Mouse (Mus musculus): ENCODE results near the gene Fmnl2. TPM values are rescaled to one million over a fixed set of nuclear protein-coding genes. Genes with fewer than 3 reads are reported as not detected.

Gene Fmnl2
- total RNA-seq, 1 experiment = 13.6 TPM

DNA sequence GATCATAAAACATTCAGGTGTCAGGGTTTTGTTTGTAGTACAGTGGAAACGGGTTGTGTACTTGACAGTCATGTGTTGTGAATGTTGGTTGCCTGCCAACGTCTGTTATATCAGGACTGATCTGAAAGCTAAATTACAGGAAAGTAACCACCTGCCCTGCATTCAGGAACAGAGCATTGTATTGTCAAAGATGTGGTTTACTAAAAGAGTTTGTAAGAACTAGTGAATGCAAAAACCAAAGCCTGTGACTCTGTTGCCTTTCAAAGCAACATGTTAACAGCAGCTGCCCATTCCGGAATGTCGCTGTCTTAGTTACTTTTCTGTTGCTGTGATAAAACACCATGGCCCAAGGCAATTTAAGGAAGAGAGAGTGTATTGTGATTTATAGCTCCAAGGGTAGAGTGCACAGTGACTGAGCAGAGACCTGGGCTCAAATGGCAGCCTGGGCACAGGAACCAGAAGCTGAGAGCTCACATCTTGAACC lies 121.7 kb downstream of the Fmnl2 start:
- H3K9ac ChIP-seq (ENCODE audit: insufficient read depth, low read depth, low read length, poor library complexity, severe bottlenecking) = no peak overlapping the region
- no peak for TF ChIP-seq CHD2 (IDR thresholded peaks at IDR 0.05; ENCODE audit: low read depth, low read length)
- no peak for TF ChIP-seq HCFC1 (IDR thresholded peaks at IDR 0.05; ENCODE audit: borderline replicate concordance, insufficient read depth, low read length)
- TF ChIP-seq MAFK (IDR thresholded peaks at IDR 0.05; ENCODE audit: insufficient read depth, low read depth, low read length) = no peak
- no peak for TF ChIP-seq ZC3H11A (IDR thresholded peaks at IDR 0.05; ENCODE audit: borderline replicate concordance, low read depth, low read length)
- TF ChIP-seq ZNF384 (IDR thresholded peaks at IDR 0.05; ENCODE audit: low read depth, low read length) = no peak
- no peak overlapping the region for H3K4me3 ChIP-seq (ENCODE audit: insufficient read depth in 1 of 2, low read depth in 1 of 2, low read length in 2 of 2, poor library complexity in 1 of 2, severe bottlenecking in 1 of 2)
- no peaks in the 10 kb centered on the region for H3K36me3 ChIP-seq (ENCODE audit: control insufficient read depth, insufficient read depth, low read length, poor library complexity, severe bottlenecking)
- DNase-seq (ENCODE audit: low read depth, low spot score) = no peak
- no peaks in the 10 kb centered on the region for H3K4me1 ChIP-seq (ENCODE audit: control insufficient read depth in 2 of 2, insufficient read depth in 2 of 2, low read length in 2 of 2, poor library complexity in 1 of 2)
- no peaks in the 10 kb centered on the region for H3K9me3 ChIP-seq (ENCODE audit: control insufficient read depth, insufficient read depth, low read depth, low read length)
- no peak overlapping the region for H3K27ac ChIP-seq (ENCODE audit: insufficient read depth, low read depth, low read length, poor library complexity, severe bottlenecking)
- in situ Hi-C loops (cut with MboI; ENCODE audit: low sequenced_read_pairs in 2 of 2, unreplicated experiment in 2 of 2) = no loop called here

DNA sequence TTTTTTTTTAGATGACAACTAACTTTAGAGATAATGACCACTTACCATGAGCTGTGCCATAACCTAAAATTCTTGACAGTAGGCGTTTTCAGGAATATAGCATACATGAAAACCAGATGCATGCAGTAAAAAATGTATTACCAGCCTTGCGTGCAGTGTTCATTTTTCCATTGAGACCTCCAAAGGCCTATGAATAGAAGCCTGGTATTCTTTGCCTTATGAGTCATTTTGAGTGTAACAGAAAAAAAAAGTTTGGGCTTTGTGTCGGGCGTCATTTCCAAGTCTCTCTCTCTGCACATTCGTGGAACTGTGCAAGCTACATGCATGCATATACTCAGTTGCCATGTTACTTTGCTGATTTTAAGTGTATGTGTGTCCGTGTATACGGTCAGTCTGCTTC lies 123.5 kb downstream of the Fmnl2 start:
- Histone ChIP-seq H3K9me3 (ENCODE audit: control insufficient read depth, insufficient read depth, low read depth, low read length) (no peaks in the 10 kb centered on the region), H3K36me3 (ENCODE audit: control insufficient read depth, insufficient read depth, low read length, poor library complexity, severe bottlenecking) (no peaks in the 10 kb centered on the region), H3K9ac (ENCODE audit: insufficient read depth, low read depth, low read length, poor library complexity, severe bottlenecking) (no peak overlapping the region), H3K27ac (ENCODE audit: insufficient read depth, low read depth, low read length, poor library complexity, severe bottlenecking) (no peak overlapping the region), H3K4me3 (ENCODE audit: insufficient read depth in 1 of 2, low read depth in 1 of 2, low read length in 2 of 2, poor library complexity in 1 of 2, severe bottlenecking in 1 of 2) (no peak overlapping the region), H3K4me1 (ENCODE audit: control insufficient read depth in 2 of 2, insufficient read depth in 2 of 2, low read length in 2 of 2, poor library complexity in 1 of 2) (0 out of 4 replicates have a peak, but pooled peaks cover 0 to 2% of the 10 kb centered on the region in 2 experiments)
- no peak for TF ChIP-seq ZNF384 (IDR thresholded peaks at IDR 0.05; ENCODE audit: low read depth, low read length)
- no peak for TF ChIP-seq CHD2 (IDR thresholded peaks at IDR 0.05; ENCODE audit: low read depth, low read length)
- TF ChIP-seq HCFC1 (IDR thresholded peaks at IDR 0.05; ENCODE audit: borderline replicate concordance, insufficient read depth, low read length) = no peak
- TF ChIP-seq MAFK (IDR thresholded peaks at IDR 0.05; ENCODE audit: insufficient read depth, low read depth, low read length) = no peak
- no peak for TF ChIP-seq ZC3H11A (IDR thresholded peaks at IDR 0.05; ENCODE audit: borderline replicate concordance, low read depth, low read length)
- no peak for DNase-seq (ENCODE audit: low read depth, low spot score)
- in situ Hi-C loops (cut with MboI; ENCODE audit: low sequenced_read_pairs in 2 of 2, unreplicated experiment in 2 of 2) = no loop called here

DNA sequence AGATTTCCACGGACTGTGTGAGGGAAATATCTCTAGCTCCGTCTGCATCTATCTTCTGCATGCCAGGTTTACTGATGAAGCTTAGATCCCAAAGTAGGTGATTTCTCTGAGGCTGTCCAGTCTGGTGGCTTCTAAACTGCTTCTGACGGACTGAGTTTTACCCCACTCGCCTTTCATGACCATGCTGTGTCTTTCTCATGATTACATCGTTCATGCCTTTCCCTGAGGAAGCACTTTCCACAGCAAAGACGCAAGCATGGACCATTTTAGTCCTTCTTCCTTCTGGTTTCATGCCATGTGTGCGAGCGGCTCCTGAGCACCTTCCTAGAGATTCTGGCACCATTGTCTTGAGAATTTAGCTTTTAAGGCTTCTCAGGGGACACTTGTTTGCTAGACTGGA lies 123.9 kb downstream of the Fmnl2 start:
- TF ChIP-seq HCFC1 (IDR thresholded peaks at IDR 0.05; ENCODE audit: borderline replicate concordance, insufficient read depth, low read length) (no peak), ZC3H11A (IDR thresholded peaks at IDR 0.05; ENCODE audit: borderline replicate concordance, low read depth, low read length) (no peak), CHD2 (IDR thresholded peaks at IDR 0.05; ENCODE audit: low read depth, low read length) (no peak), MAFK (IDR thresholded peaks at IDR 0.05; ENCODE audit: insufficient read depth, low read depth, low read length) (no peak)
- in situ Hi-C loops (cut with MboI; ENCODE audit: low sequenced_read_pairs in 2 of 2, unreplicated experiment in 2 of 2) = no loop called here
- H3K4me3 ChIP-seq (ENCODE audit: insufficient read depth in 1 of 2, low read depth in 1 of 2, low read length in 2 of 2, poor library complexity in 1 of 2, severe bottlenecking in 1 of 2) = no peak overlapping the region

GRCm38 (mm10) chr2:52982502-52982901 lies 124.8 kb downstream of the Fmnl2 start:
- in situ Hi-C loops (cut with MboI; ENCODE audit: low sequenced_read_pairs in 2 of 2, unreplicated experiment in 2 of 2) = no loop called here
- 0 out of 4 replicates have a peak, but pooled peaks cover 2 to 3% of the 10 kb centered on the region in 2 experiments for H3K4me1 ChIP-seq (ENCODE audit: control insufficient read depth in 2 of 2, insufficient read depth in 2 of 2, low read length in 2 of 2, poor library complexity in 1 of 2)

More for the DNA sequence above, 123.9 kb downstream of the Fmnl2 start:
- Histone ChIP-seq H3K9ac (ENCODE audit: insufficient read depth, low read depth, low read length, poor library complexity, severe bottlenecking) (no peak overlapping the region), H3K4me1 (ENCODE audit: control insufficient read depth in 2 of 2, insufficient read depth in 2 of 2, low read length in 2 of 2, poor library complexity in 1 of 2) (0 out of 4 replicates have a peak, but pooled peaks cover 0 to 2% of the 10 kb centered on the region in 2 experiments), H3K36me3 (ENCODE audit: control insufficient read depth, insufficient read depth, low read length, poor library complexity, severe bottlenecking) (no peaks in the 10 kb centered on the region), H3K27ac (ENCODE audit: insufficient read depth, low read depth, low read length, poor library complexity, severe bottlenecking) (no peak overlapping the region), H3K9me3 (ENCODE audit: control insufficient read depth, insufficient read depth, low read depth, low read length) (no peaks in the 10 kb centered on the region)
- no peak for DNase-seq (ENCODE audit: low read depth, low spot score)

More at GRCm38 (mm10) chr2:52982502-52982901, 124.8 kb downstream of the Fmnl2 start:
- Histone ChIP-seq H3K36me3 (ENCODE audit: control insufficient read depth, insufficient read depth, low read length, poor library complexity, severe bottlenecking) (no peaks in the 10 kb centered on the region), H3K27ac (ENCODE audit: insufficient read depth, low read depth, low read length, poor library complexity, severe bottlenecking) (no peak overlapping the region), H3K4me3 (ENCODE audit: insufficient read depth in 1 of 2, low read depth in 1 of 2, low read length in 2 of 2, poor library complexity in 1 of 2, severe bottlenecking in 1 of 2) (no peak overlapping the region), H3K9ac (ENCODE audit: insufficient read depth, low read depth, low read length, poor library complexity, severe bottlenecking) (no peak overlapping the region), H3K9me3 (ENCODE audit: control insufficient read depth, insufficient read depth, low read depth, low read length) (no peaks in the 10 kb centered on the region)
- TF ChIP-seq CHD2 (IDR thresholded peaks at IDR 0.05; ENCODE audit: low read depth, low read length) (no peak), ZC3H11A (IDR thresholded peaks at IDR 0.05; ENCODE audit: borderline replicate concordance, low read depth, low read length) (no peak), HCFC1 (IDR thresholded peaks at IDR 0.05; ENCODE audit: borderline replicate concordance, insufficient read depth, low read length) (no peak), ZNF384 (IDR thresholded peaks at IDR 0.05; ENCODE audit: low read depth, low read length) (peak; percentile 80), MAFK (IDR thresholded peaks at IDR 0.05; ENCODE audit: insufficient read depth, low read depth, low read length) (no peak)
- no peak for DNase-seq (ENCODE audit: low read depth, low spot score)
